Mouse (Mus musculus): ENCODE results near the gene Efcab9.
A peak's percentile ranks its signal among the peaks of the same experiment; 100 is the strongest.
"Not testable (repeated sequence)": the region's sequence is repeated elsewhere in the genome, so short reads cannot be mapped to it uniquely, and the experiment has no call there.

Gene Efcab9

GRCm38 (mm10) chr11:32538435-32538834, 6.6 kb upstream of the Efcab9 start:
- no peak for DNase-seq (ENCODE audit: low spot score)

DNA sequence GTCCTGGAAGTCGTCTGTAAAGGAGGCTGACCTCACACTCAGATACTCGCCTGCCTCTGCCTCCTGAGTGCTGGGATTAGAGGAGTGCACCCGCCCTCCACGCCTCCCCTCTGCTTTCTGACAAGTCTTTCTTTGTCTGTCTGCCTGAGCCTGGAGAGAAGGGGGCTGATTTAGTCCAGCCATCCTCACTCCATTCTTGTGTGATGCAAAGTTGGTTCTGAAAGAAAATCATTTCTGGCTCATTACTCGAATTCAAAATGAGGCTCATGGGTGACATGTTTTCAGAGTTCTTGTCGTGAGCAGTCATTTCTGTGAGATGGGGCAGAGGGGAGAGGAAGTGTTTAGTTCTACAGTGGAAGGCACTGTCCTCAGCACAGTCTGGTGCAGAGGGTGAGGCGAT, 5.1 kb upstream of the Efcab9 start:
- no peak for DNase-seq (ENCODE audit: low spot score)

GRCm38 (mm10) chr11:32535646-32536045, 3.8 kb upstream of the Efcab9 start:
- DNase-seq (ENCODE audit: low spot score), result no peak

GRCm38 (mm10) chr11:32534453-32535075, 2.7 kb upstream of the Efcab9 start:
- no peak for DNase-seq (ENCODE audit: low spot score)

DNA sequence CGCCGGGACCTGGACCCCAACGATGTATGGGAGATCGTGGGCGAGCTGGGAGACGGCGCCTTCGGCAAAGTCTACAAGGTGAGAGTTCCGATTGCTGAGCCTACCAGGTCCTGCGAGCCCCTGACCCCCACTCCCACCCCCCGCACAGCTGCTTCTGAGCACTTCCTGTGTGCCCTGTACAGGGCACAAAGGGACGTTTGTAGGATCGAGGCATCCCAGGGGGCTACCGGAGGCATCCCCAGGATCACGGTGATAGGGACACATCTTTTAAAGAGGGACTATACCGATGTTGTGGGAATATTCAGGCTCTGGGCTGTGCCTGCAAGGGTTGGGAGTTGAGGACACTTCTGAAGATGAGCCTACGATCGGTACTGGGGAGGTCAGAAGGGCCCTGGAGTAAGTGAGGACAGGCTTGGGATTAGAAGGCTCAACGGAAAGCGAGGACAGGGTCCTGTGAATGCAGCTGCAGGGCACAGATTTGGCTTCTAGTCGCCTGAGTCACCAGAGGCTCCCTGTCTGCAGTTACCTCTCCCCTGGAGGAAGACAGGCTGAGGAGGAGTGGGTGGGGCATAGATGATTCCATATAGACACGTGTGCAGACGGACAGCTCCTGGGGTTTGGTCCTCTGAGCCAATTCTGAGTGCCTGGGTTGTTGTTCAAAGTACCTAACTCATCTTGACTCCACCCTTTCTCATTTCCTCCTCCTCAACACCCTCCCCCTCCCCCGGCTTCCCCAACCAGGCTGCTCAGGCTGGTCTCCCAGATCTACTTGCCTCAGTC, 1.8 kb upstream of the Efcab9 start:
- peak; percentile 73 for DNase-seq (ENCODE audit: low spot score)

GRCm38 (mm10) chr11:32532765-32533481, 1.0 kb upstream of the Efcab9 start, which contains the start of gene Stk10:
TSS of gene Stk10 (plus strand) at chr11:32533305.
- DNase-seq (ENCODE audit: low spot score), result peak; percentile 92

DNA sequence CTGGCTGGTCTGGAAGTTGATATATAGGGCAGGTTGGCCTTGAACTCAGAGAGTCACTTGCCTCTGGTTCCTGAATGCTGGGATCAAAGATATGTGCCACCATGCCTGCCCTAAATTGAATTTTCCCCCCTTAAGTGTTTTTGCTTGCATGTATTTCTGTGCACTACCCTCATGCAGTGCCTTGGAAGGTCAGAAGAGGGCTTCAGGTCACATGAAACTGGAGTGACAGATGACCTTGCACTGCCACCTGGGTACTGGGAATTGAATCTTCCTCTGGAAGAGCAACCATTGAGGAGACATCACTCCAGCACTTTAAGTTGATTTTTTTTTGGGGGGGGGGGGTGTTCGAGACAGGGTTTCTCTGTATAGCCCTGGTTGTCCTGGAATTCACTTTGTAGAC, 1.7 kb downstream of the Efcab9 start:
- no peak for DNase-seq (ENCODE audit: low spot score)

- no peak for DNase-seq (ENCODE audit: low spot score)
These were observed 4.9 kb downstream of the Efcab9 start for GRCm38 (mm10) chr11:32527006-32527405.

- DNase-seq (ENCODE audit: low spot score), result no peak
These were observed 7.6 kb downstream of the Efcab9 start for GRCm38 (mm10) chr11:32524122-32524920.

- DNase-seq (ENCODE audit: low spot score), result no peak
These were observed 10.6 kb downstream of the Efcab9 start for GRCm38 (mm10) chr11:32521246-32521645.

- DNase-seq (ENCODE audit: low spot score), result no peak
These were observed 12.5 kb downstream of the Efcab9 start for GRCm38 (mm10) chr11:32519354-32519753.

GRCm38 (mm10) chr11:32518770-32519169, 13.1 kb downstream of the Efcab9 start:
- no peak for DNase-seq (ENCODE audit: low spot score)

GRCm38 (mm10) chr11:32516916-32517712, 14.8 kb downstream of the Efcab9 start:
- no peak for DNase-seq (ENCODE audit: low spot score)

GRCm38 (mm10) chr11:32516091-32516490, 15.8 kb downstream of the Efcab9 start:
- no peak for DNase-seq (ENCODE audit: low spot score)

GRCm38 (mm10) chr11:32514853-32515252, 17.0 kb downstream of the Efcab9 start:
- not testable (repeated sequence) for DNase-seq (ENCODE audit: low spot score)

DNA sequence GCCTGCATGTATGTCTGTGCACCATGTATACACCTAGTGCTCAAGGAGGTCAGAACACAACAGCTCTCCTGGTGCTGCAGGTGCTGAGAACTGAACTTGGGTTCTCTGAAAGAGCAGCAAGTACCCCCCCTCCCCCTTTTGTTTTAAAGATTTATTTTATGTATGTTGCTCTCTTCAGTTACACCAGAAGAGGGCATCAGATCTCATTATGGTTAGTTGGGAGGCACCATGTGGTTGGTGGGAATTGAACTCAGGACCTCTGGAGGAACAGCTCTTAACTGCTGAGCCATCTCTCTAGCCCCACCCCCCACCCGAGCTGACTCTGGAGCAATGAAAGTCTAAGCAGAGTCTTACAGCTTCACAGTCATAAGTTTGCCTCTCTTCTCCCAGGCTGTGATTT, 21.0 kb downstream of the Efcab9 start:
- DNase-seq (ENCODE audit: low spot score), result no peak

- DNase-seq (ENCODE audit: low spot score), result no peak
These were observed 26.7 kb downstream of the Efcab9 start for GRCm38 (mm10) chr11:32505091-32505739.

GRCm38 (mm10) chr11:32503711-32504110, 28.2 kb downstream of the Efcab9 start:
- no peak for DNase-seq (ENCODE audit: low spot score)

DNA sequence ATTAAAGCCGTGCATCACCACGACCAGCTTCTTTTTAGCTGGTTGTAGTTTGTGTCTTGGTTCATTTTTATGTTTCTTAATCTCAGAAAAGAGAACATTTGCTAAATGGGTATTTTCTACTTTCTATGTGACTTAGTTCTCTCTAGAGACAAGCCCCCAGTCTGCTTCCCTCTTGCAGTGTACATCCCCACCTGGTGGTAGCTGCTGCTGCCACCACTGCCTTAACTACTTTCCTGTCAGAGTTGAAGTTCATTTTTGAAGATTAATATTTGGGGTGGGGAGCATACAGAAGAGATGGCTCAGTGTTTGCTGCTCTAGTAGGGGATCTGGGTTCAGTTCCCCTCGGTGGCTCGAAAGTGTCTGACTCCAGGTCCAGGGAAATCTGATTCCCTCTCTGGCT, 31.9 kb downstream of the Efcab9 start:
- DNase-seq (ENCODE audit: low spot score), result no peak

DNA sequence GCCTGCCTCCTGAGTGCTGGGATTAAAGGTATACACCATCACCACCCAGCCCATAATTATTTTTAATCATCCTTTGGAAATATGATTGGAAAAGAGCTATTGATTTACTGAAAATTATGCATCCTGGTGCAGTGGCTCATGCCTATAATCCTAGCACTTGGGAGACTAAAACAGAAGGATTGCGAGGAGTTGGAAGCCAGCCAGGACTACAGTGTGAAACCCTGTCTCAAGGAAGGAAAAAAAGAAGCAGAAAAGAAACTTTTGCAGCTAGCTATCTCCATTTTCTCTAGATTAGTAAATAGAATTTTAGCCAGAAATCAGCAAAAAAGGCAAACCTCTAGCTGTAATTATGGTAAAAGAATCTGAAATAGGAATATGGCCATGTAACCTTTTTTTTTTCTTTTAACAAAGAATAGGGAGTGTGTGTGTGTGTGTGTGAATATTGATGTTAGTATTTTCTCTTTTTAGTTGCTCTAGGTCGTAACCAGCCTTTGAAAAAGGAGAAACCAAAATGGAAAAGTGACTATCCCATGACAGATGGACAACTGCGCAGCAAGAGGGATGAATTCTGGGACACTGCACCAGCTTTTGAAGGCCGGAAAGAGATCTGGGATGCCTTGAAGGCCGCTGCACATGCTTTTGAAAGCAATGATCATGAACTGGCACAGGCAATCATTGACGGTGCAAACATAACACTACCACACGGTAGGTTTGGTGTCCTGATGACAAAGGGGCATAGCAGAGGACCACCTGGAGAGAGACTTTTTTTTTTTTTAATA, 32.9 kb downstream of the Efcab9 start:
- peak; percentile 8 for DNase-seq (ENCODE audit: low spot score)

Measured in lung, postnatal 25 days (tissue).